Mouse (Mus musculus): ENCODE results near the gene Dgki.

DNA sequence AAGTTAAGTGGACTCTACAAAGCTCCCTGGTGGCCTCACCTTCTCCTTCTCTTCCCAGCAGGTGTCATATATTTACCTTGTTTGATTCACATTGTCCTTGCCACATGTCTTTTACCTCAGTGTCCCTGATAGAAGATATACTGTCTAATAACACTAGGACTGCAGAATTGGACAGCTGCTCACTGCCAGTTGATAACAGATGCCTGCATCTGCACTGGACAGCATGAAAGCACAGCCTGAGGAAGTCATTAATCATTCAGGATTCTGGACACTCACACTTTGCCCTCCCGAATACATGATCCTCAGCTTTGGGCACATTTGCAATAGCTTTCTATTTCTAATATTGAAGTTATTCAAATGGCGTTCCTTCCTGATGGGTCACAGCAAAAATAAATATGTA, 362.5 kb downstream of the Dgki start:
- TF ChIP-seq CTCF (IDR thresholded peaks at IDR 0.05; ENCODE audit: low read depth, low read length): no peak
- no peak for TF ChIP-seq POLR2A (IDR thresholded peaks at IDR 0.05; ENCODE audit: borderline replicate concordance, low read depth, low read length)
